Mouse (Mus musculus) liver, embryonic 13.5 days (tissue): ENCODE measurements at regions not wholly inside any gene's neighbourhood (a gene's known extent, or its start where the extent isn't known, plus 50 kb on each side); places are given as distances from the start of the nearest gene placed in this dataset.
A peak's percentile ranks its signal among the peaks of the same experiment; 100 is the strongest.

Experiments
- ATAC-seq: fragments of 200-750 bp; cut with Nextera tagmentation; 2 replicates; pipeline ENCODE4 v1.8.0; 2017; ENCODE audit warnings: low read depth, mild to moderate bottlenecking, moderate number of reproducible peaks, moderate library complexity
- DNase-seq: peaks from one replicate; pipeline ENCODE4 v3.0.0; 2022
- H3K27ac ChIP-seq: fragments of 300-500 bp; sonication (generic); 2 replicates; pipeline ENCODE4 v1.5.1; 2015; ENCODE audit warnings: moderate library complexity, mild to moderate bottlenecking, inconsistent platforms
- H3K27me3 ChIP-seq: fragments of 300-500 bp; sonication (generic); 2 replicates; pipeline ENCODE4 v1.6.1; 2015; ENCODE audit warnings: mild to moderate bottlenecking, inconsistent platforms
- H3K36me3 ChIP-seq: fragments of 300-500 bp; sonication (generic); 2 replicates; pipeline ENCODE4 v1.6.1; 2015; ENCODE audit warnings: mild to moderate bottlenecking, inconsistent platforms
- H3K4me1 ChIP-seq: fragments of 300-500 bp; sonication (generic); replicated peaks from 2 replicates; pipeline ENCODE4 v1.6.1; 2015; ENCODE audit warnings: inconsistent platforms
- H3K4me2 ChIP-seq: fragments of 300-500 bp; sonication (generic); 2 replicates; pipeline ENCODE4 v1.6.1; 2015; ENCODE audit warnings: inconsistent platforms, mild to moderate bottlenecking, moderate library complexity
- H3K4me3 ChIP-seq: fragments of 300-500 bp; sonication (generic); replicated peaks from 2 replicates; pipeline ENCODE4 v1.5.1; 2015; ENCODE audit warnings: mild to moderate bottlenecking, inconsistent platforms
- H3K9ac ChIP-seq: fragments of 300-500 bp; sonication (generic); 2 replicates; pipeline ENCODE4 v1.6.1; 2015; ENCODE audit warnings: mild to moderate bottlenecking, inconsistent platforms
- H3K9me3 ChIP-seq: fragments of 300-500 bp; sonication (generic); replicated peaks from 2 replicates; pipeline ENCODE4 v1.6.1; 2016; ENCODE audit warnings: inconsistent platforms
- WGBS: fragments of 180-500 bp; shearing (Covaris S2); methylation state at CpG from one replicate; pipeline ENCODE4 v1.1.7; 2015; ENCODE audit not compliant: insufficient replicate concordance; 5-methylcytosine and 5-hydroxymethylcytosine counted together

- no peaks in the 10 kb centered on the region for H3K9me3 ChIP-seq
- DNase-seq (no peak), ATAC-seq (no peak)
- WGBS: 65% methylated on average over 10 of the region's 10 CpGs
- no peak overlapping the region for H3K4me2 ChIP-seq
- H3K9ac ChIP-seq: no peak overlapping the region
- H3K4me1 ChIP-seq: no peaks in the 10 kb centered on the region
- no peak overlapping the region for H3K27ac ChIP-seq
- H3K36me3 ChIP-seq: no peaks in the 10 kb centered on the region
- 0 out of 2 replicates have a peak, but pooled peaks cover 3% of the 10 kb centered on the region for H3K27me3 ChIP-seq
- H3K4me3 ChIP-seq: no peak overlapping the region
Measured at GRCm38 (mm10) chr2:33980884-33981283, 93.1 kb upstream of the Mvb12b start.

GRCm38 (mm10) chr2:33979276-33979675, 91.5 kb upstream of the Mvb12b start:
- no peaks in the 10 kb centered on the region for H3K4me1 ChIP-seq
- 0 out of 2 replicates have a peak, but pooled peaks cover 3% of the 10 kb centered on the region for H3K27me3 ChIP-seq
- no peaks in the 10 kb centered on the region for H3K36me3 ChIP-seq
- ATAC-seq (no peak), DNase-seq (no peak)
- H3K4me3 ChIP-seq: no peak overlapping the region
- H3K4me2 ChIP-seq: no peak overlapping the region
- H3K9me3 ChIP-seq: no peaks in the 10 kb centered on the region
- no peak overlapping the region for H3K27ac ChIP-seq
- no peak overlapping the region for H3K9ac ChIP-seq

GRCm38 (mm10) chr2:33978550-33978949, 90.8 kb upstream of the Mvb12b start:
- Histone ChIP-seq H3K36me3 (no peaks in the 10 kb centered on the region), H3K4me2 (no peak overlapping the region), H3K9ac (no peak overlapping the region), H3K27me3 (0 out of 2 replicates have a peak, but pooled peaks cover 3% of the 10 kb centered on the region), H3K4me1 (no peaks in the 10 kb centered on the region), H3K27ac (no peak overlapping the region), H3K4me3 (no peak overlapping the region), H3K9me3 (no peaks in the 10 kb centered on the region)
- 48% methylated on average over 4 of the region's 4 CpGs for WGBS
- DNase-seq (no peak), ATAC-seq (no peak)

- 62% methylated on average over 20 of the region's 20 CpGs for WGBS
- DNase-seq: no peak
- Histone ChIP-seq H3K4me3 (no peak overlapping the region), H3K36me3 (no peaks in the 10 kb centered on the region), H3K9me3 (no peaks in the 10 kb centered on the region), H3K4me2 (no peak overlapping the region), H3K9ac (no peak overlapping the region), H3K27me3 (no peaks in the 10 kb centered on the region), H3K4me1 (no peaks in the 10 kb centered on the region), H3K27ac (no peak overlapping the region)
- no peak for ATAC-seq
Measured at GRCm38 (mm10) chr2:33977576-33978352, 90.0 kb upstream of the Mvb12b start.

GRCm38 (mm10) chr2:33977151-33977550, 89.4 kb upstream of the Mvb12b start:
- Histone ChIP-seq H3K27me3 (no peaks in the 10 kb centered on the region), H3K9ac (no peak overlapping the region), H3K4me3 (no peak overlapping the region), H3K9me3 (no peaks in the 10 kb centered on the region), H3K4me1 (no peaks in the 10 kb centered on the region), H3K4me2 (no peak overlapping the region), H3K36me3 (no peaks in the 10 kb centered on the region), H3K27ac (no peak overlapping the region)
- ATAC-seq (no peak), DNase-seq (no peak)
- 74% methylated on average over 5 of the region's 5 CpGs for WGBS

- no peak overlapping the region for H3K27ac ChIP-seq
- no peak overlapping the region for H3K4me3 ChIP-seq
- H3K9ac ChIP-seq: no peak overlapping the region
- ATAC-seq (no peak), DNase-seq (no peak)
- H3K4me2 ChIP-seq: no peak overlapping the region
- H3K9me3 ChIP-seq: no peaks in the 10 kb centered on the region
- no peaks in the 10 kb centered on the region for H3K27me3 ChIP-seq
- H3K36me3 ChIP-seq: no peaks in the 10 kb centered on the region
- H3K4me1 ChIP-seq: no peaks in the 10 kb centered on the region
- WGBS: 74% methylated on average over 9 of the region's 9 CpGs
Measured at GRCm38 (mm10) chr2:33976183-33976582, 88.4 kb upstream of the Mvb12b start.

GRCm38 (mm10) chr2:33975423-33976127, 87.8 kb upstream of the Mvb12b start:
- DNase-seq (no peak), ATAC-seq (no peak)
- WGBS: 63% methylated on average over 14 of the region's 14 CpGs

GRCm38 (mm10) chr2:33974737-33975422, 87.1 kb upstream of the Mvb12b start:
- Histone ChIP-seq H3K9ac (no peak overlapping the region), H3K4me1 (no peaks in the 10 kb centered on the region), H3K27ac (no peak overlapping the region), H3K9me3 (no peaks in the 10 kb centered on the region), H3K4me2 (no peak overlapping the region), H3K27me3 (no peaks in the 10 kb centered on the region), H3K4me3 (no peak overlapping the region), H3K36me3 (no peaks in the 10 kb centered on the region)
- DNase-seq: no peak
- ATAC-seq: no peak
- WGBS: 67% methylated on average over 15 of the region's 15 CpGs

More at GRCm38 (mm10) chr2:33975423-33976127, 87.8 kb upstream of the Mvb12b start:
- Histone ChIP-seq H3K36me3 (no peaks in the 10 kb centered on the region), H3K4me1 (no peaks in the 10 kb centered on the region), H3K4me3 (no peak overlapping the region), H3K27me3 (no peaks in the 10 kb centered on the region), H3K9ac (no peak overlapping the region), H3K4me2 (no peak overlapping the region), H3K27ac (no peak overlapping the region), H3K9me3 (no peaks in the 10 kb centered on the region)

- H3K36me3 ChIP-seq: no peaks in the 10 kb centered on the region
- H3K4me1 ChIP-seq: no peaks in the 10 kb centered on the region
- H3K27me3 ChIP-seq: no peaks in the 10 kb centered on the region
- H3K9me3 ChIP-seq: no peaks in the 10 kb centered on the region
- no peak overlapping the region for H3K27ac ChIP-seq
- 70% methylated on average over 3 of the region's 3 CpGs for WGBS
- DNase-seq (no peak), ATAC-seq (no peak)
- H3K9ac ChIP-seq: no peak overlapping the region
- H3K4me3 ChIP-seq: no peak overlapping the region
- H3K4me2 ChIP-seq: no peak overlapping the region
Measured at GRCm38 (mm10) chr2:33974031-33974430, 86.3 kb upstream of the Mvb12b start.

- no peaks in the 10 kb centered on the region for H3K9me3 ChIP-seq
- H3K4me2 ChIP-seq: no peak overlapping the region
- no peaks in the 10 kb centered on the region for H3K36me3 ChIP-seq
- DNase-seq (peak; percentile 42), ATAC-seq (no peak)
- no peak overlapping the region for H3K27ac ChIP-seq
- 0 out of 2 replicates have a peak, but pooled peaks cover 3% of the 10 kb centered on the region for H3K27me3 ChIP-seq
- 61% methylated on average over 4 of the region's 4 CpGs for WGBS
- H3K4me1 ChIP-seq: no peaks in the 10 kb centered on the region
- H3K4me3 ChIP-seq: no peak overlapping the region
- no peak overlapping the region for H3K9ac ChIP-seq
Measured at GRCm38 (mm10) chr2:33973213-33973834, 85.6 kb upstream of the Mvb12b start.

- no peak overlapping the region for H3K9ac ChIP-seq
- H3K4me3 ChIP-seq: no peak overlapping the region
- no peaks in the 10 kb centered on the region for H3K36me3 ChIP-seq
- no peak for DNase-seq
- WGBS: 44% methylated on average over 7 of the region's 7 CpGs
- peaks cover 31% of the 10 kb centered on the region for H3K27me3 ChIP-seq
- no peak for ATAC-seq
- H3K4me2 ChIP-seq: no peak overlapping the region
- no peaks in the 10 kb centered on the region for H3K4me1 ChIP-seq
- no peak overlapping the region for H3K27ac ChIP-seq
- H3K9me3 ChIP-seq: no peaks in the 10 kb centered on the region
Measured at GRCm38 (mm10) chr2:33966984-33967421, 79.3 kb upstream of the Mvb12b start.
